Mouse (Mus musculus): ENCODE results near the gene Snx25.

Snx25 gene

GRCm38 (mm10) chr8:46152064-46153031 lies at the start of gene Snx25:
Gene Snx25 (minus strand): TSS chr8:46152159.
- DNase-seq: peak; percentile 89

- DNase-seq: no peak
Measured at GRCm38 (mm10) chr8:46197673-46198072, 45.7 kb upstream of the Snx25 start.

DNA sequence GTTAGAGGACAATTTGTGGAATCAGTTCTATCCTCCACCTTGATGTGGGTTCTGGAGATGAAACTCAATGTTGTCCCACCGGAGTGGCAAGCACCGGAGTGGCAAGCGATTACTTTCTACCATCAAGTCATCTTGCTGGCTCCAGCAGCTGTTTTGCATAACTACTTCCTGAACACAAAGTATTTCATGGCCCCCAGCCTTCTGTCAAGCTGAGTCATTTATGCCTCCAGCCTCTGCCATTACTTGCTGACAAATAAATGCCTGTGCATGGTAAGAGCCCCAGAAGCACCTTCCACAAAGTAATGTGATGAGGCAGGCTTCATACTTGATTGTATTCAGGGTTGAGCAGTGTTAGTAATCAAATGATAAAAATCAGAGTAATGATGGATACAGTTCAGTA lies 44.9 kb upstream of the Snx25 start:
- DNase-seq: no peak

DNA sequence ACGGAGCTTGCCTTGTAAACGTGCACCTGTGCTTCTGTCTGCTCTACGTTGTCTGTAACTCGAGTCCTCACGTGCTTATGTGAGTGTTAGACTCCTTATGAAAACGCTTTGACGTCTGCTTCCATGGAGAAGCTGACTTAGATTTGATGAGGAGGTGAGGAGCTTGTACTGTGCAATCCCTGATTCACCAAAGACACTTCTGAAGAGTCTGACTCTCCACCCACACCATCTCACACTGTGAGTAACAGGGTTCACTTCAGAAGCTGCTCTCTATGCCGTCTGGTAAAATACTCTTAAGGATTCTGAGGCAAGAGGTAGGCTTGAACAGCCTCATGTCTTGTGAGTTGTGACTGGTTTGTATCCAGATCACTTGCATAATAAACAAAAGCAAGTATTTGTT lies 41.1 kb upstream of the Snx25 start:
- DNase-seq: no peak

GRCm38 (mm10) chr8:46185361-46185760 lies 33.4 kb upstream of the Snx25 start:
- peak; percentile 70 for DNase-seq

GRCm38 (mm10) chr8:46180136-46180535 lies 28.2 kb upstream of the Snx25 start:
- DNase-seq: no peak

DNA sequence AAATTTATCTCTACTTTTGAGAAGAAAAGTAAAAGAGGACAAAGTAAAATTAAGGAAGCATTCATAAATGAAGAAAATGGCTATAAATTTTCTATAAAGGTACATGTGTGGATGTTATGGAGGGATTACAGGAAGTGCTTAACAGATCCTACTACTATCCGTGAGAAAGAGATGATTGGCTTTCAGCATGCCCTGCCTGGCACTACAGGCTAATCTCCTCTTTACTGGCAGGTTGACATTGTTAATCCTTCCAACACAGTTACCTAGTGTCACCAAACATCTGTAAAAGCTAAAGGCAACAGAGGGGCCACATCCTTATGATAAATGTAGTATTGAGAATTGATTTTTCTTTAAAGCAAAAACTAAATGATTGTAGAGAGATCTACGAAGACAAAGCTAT lies 21.7 kb upstream of the Snx25 start:
- DNase-seq: no peak

DNA sequence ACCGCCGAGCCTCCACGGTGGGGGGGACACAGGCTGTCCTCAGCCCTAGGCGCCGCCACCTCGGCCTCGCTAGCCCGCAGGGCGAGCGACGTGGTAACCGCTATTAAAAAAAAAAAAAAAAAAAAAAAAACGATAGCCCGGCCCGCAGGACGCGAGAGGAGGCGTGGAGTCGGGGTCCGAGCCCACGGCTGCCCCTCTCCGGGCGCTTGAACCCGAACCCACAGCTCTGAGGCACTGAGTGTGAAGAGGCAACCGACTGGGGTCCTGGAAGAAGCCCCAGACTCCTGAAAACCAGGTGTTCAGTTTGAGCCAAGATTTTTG lies 11.9 kb upstream of the Snx25 start:
- DNase-seq: no peak

GRCm38 (mm10) chr8:46162953-46163869 lies 11.3 kb upstream of the Snx25 start:
- peak; percentile 96 for DNase-seq

DNA sequence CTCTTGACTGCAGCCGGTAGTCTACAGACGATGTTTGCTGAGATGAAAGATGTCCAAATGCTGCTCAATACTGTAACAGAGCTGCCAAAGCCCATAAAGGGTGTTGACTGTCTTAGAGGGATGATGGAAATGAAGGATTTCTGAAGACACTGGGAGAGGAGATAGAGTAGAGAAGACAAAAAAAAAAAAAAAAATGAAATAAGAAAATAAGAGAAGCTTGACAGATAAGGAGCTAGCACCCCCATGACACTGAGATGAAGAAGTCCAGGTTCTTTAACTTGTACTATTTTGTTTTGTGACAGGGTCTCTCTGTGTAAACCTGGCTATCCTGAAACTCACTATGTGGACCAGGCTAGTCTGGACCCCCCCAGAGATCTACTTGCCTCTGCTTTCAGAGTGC lies 1.1 kb upstream of the Snx25 start:
- no peak for DNase-seq

DNA sequence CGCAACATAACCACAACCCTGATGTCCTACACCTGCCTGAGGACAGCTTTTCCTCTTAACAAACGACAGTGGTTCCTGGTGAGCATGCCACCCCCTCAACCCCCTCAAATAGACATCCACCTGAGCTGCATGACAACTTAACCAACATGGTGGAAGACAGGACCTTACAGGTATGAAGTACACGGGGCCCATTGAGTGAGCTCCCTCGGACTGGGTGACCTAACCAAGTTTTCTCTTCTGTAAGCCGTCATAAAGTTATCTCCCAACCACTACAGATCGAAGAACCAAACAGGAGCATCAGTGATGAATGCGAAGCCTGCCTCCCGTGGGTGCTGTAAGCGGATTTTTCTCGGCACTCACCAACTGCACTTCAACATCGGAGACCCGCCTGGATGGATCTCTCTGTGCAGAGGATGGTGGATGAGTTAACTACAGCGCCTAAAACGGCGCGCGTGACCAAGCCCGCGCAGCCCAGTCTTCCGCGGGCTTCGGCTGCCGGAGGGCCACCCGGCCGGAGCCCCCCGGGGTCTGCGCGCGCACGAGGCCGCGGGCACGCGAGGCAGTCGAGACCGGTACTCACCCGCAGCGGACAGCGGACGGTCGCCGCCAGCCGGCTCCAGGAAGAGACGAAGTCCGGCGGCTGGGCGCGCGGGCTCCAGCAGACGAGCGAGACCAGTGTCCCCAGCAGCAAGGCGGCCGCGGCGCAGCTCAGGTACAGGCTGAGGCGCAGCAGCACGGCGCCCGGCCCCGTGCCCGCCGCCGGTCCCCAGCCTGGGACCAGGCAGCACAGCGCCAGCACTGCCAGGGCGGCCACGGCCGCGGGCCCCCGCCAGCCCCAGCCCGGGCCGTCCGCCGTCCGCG lies 527 bp downstream of the Snx25 start, which contains the start of gene Cfap97:
TSS of gene Cfap97 (plus strand) at position 570 of the 861 bp plus-strand sequence.
- peak; percentile 76 for DNase-seq

- no peak for DNase-seq
Measured at GRCm38 (mm10) chr8:46149782-46150181, 2.2 kb downstream of the Snx25 start.

DNA sequence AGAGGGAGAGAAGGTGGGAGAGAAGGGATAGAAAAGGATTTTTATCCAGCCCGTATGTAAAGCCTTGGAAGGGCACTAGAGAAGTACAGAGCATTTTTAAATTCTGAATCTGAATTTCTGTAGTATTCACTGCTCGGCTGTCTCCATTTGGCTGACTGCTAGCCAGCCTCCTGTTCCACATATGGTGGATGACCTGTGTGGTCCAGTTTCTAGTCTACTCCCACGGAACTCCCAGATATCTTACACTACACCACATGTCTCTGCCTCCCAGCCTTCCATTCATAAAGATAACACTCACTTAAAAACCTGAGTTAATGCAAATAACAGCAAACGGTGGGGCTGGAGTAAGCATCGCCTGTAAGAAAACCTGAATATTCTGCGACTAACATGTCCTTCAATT lies 2.7 kb downstream of the Snx25 start:
- peak; percentile 31 for DNase-seq

DNA sequence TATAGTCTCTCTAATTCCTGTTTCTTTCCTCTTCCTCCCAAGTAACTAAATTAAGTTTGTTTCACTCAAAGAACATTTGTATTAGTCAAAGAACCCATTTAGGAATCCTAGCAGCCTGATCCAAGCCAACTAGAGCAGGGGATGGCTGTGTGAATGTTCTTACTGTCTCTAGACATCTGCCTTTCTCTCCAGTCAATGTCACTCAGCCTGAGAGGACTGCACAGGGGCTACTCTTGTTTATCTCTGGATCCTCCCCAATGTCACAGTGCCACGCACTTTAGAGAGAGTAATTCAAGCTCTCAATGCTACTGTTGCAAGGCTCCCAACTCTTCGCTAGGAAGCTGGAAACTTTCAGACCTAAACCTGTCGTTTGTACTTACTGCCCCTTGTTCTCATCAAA lies 5.8 kb downstream of the Snx25 start:
- DNase-seq: no peak

DNA sequence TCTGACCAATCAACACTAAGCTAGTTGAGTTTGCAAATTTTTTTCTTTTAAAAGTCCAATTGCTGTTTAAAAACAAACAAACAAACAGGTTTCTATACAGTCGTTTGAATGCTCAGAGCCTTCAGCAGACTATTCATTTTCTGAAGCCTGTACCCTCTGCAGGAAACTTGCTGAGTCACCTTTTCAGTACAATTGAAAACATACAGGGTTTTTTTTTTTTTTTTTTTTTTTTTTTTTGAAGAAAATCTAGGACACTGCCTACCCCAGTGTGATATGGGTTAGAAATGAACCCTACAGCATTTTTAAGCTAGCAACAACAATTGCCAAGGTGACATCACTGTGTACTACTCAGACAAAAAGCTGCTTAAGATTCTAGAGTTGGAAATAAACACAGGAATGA lies 8.0 kb downstream of the Snx25 start:
- no peak for DNase-seq

DNA sequence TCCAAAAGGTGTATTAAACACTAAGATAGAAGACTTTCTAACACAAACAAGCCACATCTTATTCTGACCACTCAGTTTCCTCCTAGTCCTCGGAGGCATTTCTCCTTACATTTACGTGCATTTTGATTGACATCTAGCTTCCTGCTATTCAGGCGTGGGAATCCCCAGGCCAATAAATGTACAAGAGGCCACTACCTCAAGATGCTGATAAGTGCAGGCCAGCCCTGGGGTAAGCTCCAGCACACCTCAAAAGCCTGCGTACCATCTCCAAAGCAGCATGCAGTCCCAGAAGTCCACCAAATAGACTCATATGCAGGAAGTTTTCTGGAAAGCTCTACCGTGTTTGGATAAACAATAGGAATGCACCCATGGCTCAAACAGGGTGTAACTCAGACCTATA lies 8.5 kb downstream of the Snx25 start:
- no peak for DNase-seq

DNA sequence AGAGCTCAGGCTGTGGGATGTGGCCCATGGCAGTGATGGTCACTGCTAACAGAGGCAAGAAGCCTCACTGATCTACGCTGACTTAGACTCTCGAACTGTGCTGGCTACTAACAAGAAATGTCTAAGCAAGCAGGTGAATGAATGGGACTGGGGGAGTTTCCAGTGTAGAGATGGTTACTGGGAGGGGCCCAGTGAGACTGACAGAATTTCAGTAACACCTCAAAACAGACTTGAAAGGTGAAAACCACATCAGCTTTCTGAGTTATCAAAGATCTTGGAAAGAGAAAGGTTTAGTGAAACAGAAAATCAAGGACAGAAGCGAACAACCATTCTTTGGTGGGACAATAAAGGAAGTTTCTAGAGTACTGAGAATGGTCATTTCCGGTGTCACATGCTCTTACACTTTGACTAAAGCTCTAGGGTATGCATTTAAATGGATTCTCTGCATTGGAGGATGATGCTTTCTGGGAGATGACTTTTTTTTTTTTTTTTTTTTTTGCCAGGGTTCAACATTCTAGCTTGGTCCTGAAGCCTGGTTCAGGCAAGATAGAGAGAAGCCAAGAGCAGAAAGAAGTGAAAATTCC lies 9.4 kb downstream of the Snx25 start:
- DNase-seq: no peak

DNA sequence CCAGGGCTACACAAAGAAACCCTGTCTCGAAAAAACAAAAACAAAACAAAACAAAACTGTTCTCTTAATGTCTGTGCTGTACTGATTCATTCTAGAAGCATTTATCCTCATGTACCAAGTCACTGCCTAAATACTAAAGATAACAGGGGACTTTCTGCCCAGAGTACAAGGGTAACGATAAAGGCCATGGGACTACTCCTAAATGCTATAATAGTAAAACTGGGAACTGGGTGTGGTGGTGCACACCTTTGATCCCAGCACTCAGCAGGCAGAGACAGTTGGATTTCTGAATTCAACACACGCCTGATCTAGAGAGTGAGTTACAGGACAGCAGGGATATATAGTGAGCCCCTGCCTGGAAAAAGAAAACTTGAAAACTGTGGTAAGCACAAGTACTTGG lies 10.3 kb downstream of the Snx25 start:
- DNase-seq: no peak

DNA sequence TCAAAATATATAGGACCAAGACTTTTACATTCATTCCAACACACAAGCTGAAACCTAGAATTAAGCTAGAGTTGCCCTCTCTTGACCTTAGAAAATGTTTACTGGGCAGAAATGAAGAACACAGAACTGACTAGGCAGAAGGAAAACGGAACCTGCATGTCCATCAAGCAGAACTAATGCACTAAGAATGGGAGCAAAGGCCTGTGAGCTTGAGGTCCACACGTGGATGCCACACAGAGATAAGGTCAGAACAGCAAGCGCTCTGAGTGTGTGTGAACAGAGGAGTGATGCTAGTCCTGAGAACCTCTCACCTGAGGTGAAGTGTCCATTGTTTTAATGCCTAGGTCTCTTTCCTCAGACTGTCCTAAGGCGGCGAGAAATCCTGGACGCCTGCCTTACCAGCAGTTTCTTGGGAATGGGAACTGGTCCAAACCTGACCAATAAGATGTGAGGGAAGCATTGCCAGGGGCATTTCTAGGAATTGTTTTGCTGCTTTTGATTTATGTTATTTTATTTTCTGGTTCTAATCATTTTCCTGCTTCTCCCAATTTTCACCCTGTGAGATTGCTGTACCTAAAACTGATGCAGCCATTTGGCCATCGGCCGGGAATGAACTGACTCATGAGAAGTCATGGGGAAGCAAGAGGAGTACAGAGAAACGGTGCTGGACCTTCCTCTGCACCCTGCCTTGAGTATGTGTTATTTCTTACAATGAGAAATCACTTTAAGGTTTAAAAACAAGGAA lies 11.4 kb downstream of the Snx25 start:
- no peak for DNase-seq

- DNase-seq: no peak
Measured at GRCm38 (mm10) chr8:46137843-46138596, 13.9 kb downstream of the Snx25 start.

DNA sequence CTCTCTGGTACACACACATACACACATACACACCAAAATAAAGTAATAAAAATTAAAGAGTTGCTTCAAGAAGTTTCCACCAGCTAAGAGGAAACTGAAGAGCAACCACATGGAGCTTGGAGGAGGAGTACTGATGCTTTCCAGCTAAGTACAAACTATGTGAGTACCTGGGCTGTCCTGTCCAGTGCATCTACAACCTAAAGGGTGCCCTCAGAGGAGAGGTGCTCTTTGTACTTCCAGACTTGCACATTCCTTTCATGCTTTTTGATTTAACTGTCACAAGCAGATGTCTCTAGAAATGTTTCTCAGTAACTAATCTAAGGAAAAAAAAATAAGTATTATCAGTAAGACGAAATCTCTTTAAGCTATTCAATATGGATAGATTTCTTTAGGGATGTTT lies 14.6 kb downstream of the Snx25 start:
- no peak for DNase-seq
